Mouse (Mus musculus) embryo, embryonic 10 days (tissue): ENCODE results near the gene Pkn3.

Source experiments
- DNase-seq: peaks from one replicate; pipeline ENCODE4 v3.0.0-alpha.2; 2015; ENCODE audit warnings: low spot score

Pkn3 gene

GRCm38 (mm10) chr2:30063235-30063634 is 14.2 kb upstream of the Pkn3 start:
- DNase-seq: no peak

- no peak for DNase-seq
Measured at GRCm38 (mm10) chr2:30063791-30064190, 13.7 kb upstream of the Pkn3 start.

GRCm38 (mm10) chr2:30064298-30064697 is 13.2 kb upstream of the Pkn3 start:
- DNase-seq: no peak

GRCm38 (mm10) chr2:30066046-30066901 is 11.2 kb upstream of the Pkn3 start:
- peak; percentile 97 for DNase-seq

GRCm38 (mm10) chr2:30067031-30067888 is 10.2 kb upstream of the Pkn3 start:
- peak; percentile 64 for DNase-seq

- no peak for DNase-seq
Measured at GRCm38 (mm10) chr2:30067962-30068361, 9.5 kb upstream of the Pkn3 start.

GRCm38 (mm10) chr2:30072875-30073274 is 4.6 kb upstream of the Pkn3 start:
- DNase-seq: no peak

GRCm38 (mm10) chr2:30073285-30073684 is 4.2 kb upstream of the Pkn3 start:
- no peak for DNase-seq

- DNase-seq: no peak
Measured at GRCm38 (mm10) chr2:30075625-30076024, 1.9 kb upstream of the Pkn3 start.

GRCm38 (mm10) chr2:30076439-30076838 is 1.0 kb upstream of the Pkn3 start:
- DNase-seq: no peak

GRCm38 (mm10) chr2:30076959-30077358 is 525 bp upstream of the Pkn3 start:
- no peak for DNase-seq

- peak; percentile 48 for DNase-seq
Measured at GRCm38 (mm10) chr2:30078349-30078712, 847 bp downstream of the Pkn3 start.

- no peak for DNase-seq
Measured at GRCm38 (mm10) chr2:30078760-30079159, 1.3 kb downstream of the Pkn3 start.

GRCm38 (mm10) chr2:30080181-30080800 is 2.8 kb downstream of the Pkn3 start:
- no peak for DNase-seq

- no peak for DNase-seq
Measured at GRCm38 (mm10) chr2:30084113-30084512, 6.6 kb downstream of the Pkn3 start.

GRCm38 (mm10) chr2:30084632-30085031 is 7.1 kb downstream of the Pkn3 start:
- peak; percentile 61 for DNase-seq

GRCm38 (mm10) chr2:30087310-30087709 is 9.8 kb downstream of the Pkn3 start:
- DNase-seq: no peak

GRCm38 (mm10) chr2:30091521-30091920 is 14.0 kb downstream of the Pkn3 start:
- no peak for DNase-seq

GRCm38 (mm10) chr2:30092280-30092918 is 14.9 kb downstream of the Pkn3 start:
- DNase-seq: no peak

GRCm38 (mm10) chr2:30093471-30094207 is 16.2 kb downstream of the Pkn3 start, which contains the start of gene Zdhhc12:
Gene Zdhhc12 (minus strand): TSS chr2:30093648.
- peak; percentile 96 for DNase-seq

- DNase-seq: peak; percentile 43
Measured at GRCm38 (mm10) chr2:30094208-30094588, 16.7 kb downstream of the Pkn3 start.
